Mouse (Mus musculus) lung, embryonic 16.5 days (tissue): ENCODE results near the gene Syn3. TPM values are rescaled to one million over a fixed set of nuclear protein-coding genes. Genes with fewer than 3 reads are reported as not detected.
"Not testable (repeated sequence)": the region's sequence is repeated elsewhere in the genome, so short reads cannot be mapped to it uniquely, and the experiment has no call there.

Source experiments
- ATAC-seq: fragments of 200-750 bp; cut with Nextera tagmentation; 2 replicates; pipeline ENCODE4 v1.8.0; 2017; ENCODE audit warnings: low read depth, mild to moderate bottlenecking, moderate library complexity
- H3K27ac ChIP-seq: fragments of 300-500 bp; sonication (generic); 2 replicates; pipeline ENCODE4 v1.5.1; 2014; ENCODE audit warnings: mild to moderate bottlenecking, control low read depth, low read length
- H3K27me3 ChIP-seq: fragments of 300-500 bp; sonication (generic); 2 replicates; pipeline ENCODE4 v1.6.1; 2014; ENCODE audit warnings: low read depth, low read length, mixed read lengths; ENCODE audit not compliant: control insufficient read depth, insufficient read depth
- H3K36me3 ChIP-seq: fragments of 300-500 bp; sonication (generic); 2 replicates; pipeline ENCODE4 v1.6.1; 2014; ENCODE audit warnings: low read length; ENCODE audit not compliant: control insufficient read depth, insufficient read depth
- H3K4me1 ChIP-seq: fragments of 300-500 bp; sonication (generic); replicated peaks from 2 replicates; pipeline ENCODE4 v1.6.1; 2014; ENCODE audit warnings: low read length, mixed read lengths; ENCODE audit not compliant: control insufficient read depth, insufficient read depth
- H3K4me2 ChIP-seq: fragments of 300-500 bp; sonication (generic); 2 replicates; pipeline ENCODE4 v1.6.1; 2014; ENCODE audit warnings: low read depth, low read length, control low read depth
- H3K4me3 ChIP-seq: fragments of 300-500 bp; sonication (generic); 2 replicates; pipeline ENCODE4 v1.5.1; 2014; ENCODE audit warnings: mild to moderate bottlenecking, low read length, control low read depth
- H3K9ac ChIP-seq: fragments of 300-500 bp; sonication (generic); 2 replicates; pipeline ENCODE4 v1.6.1; 2014; ENCODE audit warnings: low read length, control low read depth
- H3K9me3 ChIP-seq: fragments of 300-500 bp; sonication (generic); 2 replicates; pipeline ENCODE4 v1.6.1; 2016; ENCODE audit warnings: low read length; ENCODE audit not compliant: control insufficient read depth
- WGBS: fragments of 180-500 bp; shearing (Covaris S2); extraction: QIAGEN DNeasy Blood & Tissue Kit; methylation state at CpG from one replicate; pipeline ENCODE4 v1.1.7; 2014; 5-methylcytosine and 5-hydroxymethylcytosine counted together
- polyA plus RNA-seq: library from polyadenylated mRNA; unstranded; fragments of >200 nt; fragmentation: Nextera tagmentation; extraction: Ambion mirVana; gene quantifications from 2 replicates; pipeline ENCODE4 v1.2.1, GENCODE M21; 2015

Gene Syn3
- polyA plus RNA-seq, 1 experiment from 2014 or later = 2.8 TPM

DNA sequence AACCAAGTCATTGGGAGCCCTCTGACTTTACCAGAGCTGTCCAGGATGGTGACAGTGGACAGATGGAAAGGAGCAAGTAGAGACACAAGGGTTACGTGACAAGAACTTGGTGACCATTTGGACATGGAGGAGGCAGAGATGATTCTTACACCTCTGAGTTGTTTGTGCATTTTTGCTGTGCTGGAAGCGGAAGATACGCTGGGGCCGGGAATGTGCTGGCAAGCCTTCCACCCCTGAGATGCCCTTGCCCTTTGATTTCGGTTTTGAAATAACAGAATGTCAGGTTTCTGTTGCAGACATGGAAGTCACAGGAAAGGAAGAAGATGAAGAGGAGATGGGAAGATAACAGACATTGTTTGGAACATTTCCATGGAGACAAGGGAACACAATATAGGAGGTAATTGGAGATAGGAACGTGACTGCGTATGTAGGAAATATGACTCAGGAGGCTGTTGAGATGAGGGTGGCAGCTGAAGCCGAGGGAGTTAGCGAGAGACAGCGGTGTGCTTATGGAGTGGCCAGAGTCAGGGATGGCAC lies 366.2 kb downstream of the Syn3 start:
- H3K27me3 ChIP-seq = no peaks in the 10 kb centered on the region
- 63% methylated on average over 10 of the region's 10 CpGs for WGBS
- H3K27ac ChIP-seq = no peak overlapping the region
- no peaks in the 10 kb centered on the region for H3K9me3 ChIP-seq
- no peaks in the 10 kb centered on the region for H3K36me3 ChIP-seq
- no peak overlapping the region for H3K4me3 ChIP-seq
- no peak overlapping the region for H3K9ac ChIP-seq
- no peak for ATAC-seq
- H3K4me1 ChIP-seq = peaks cover 6% of the 10 kb centered on the region; the same call in 1 of the 2 replicates
- H3K4me2 ChIP-seq = no peak overlapping the region

DNA sequence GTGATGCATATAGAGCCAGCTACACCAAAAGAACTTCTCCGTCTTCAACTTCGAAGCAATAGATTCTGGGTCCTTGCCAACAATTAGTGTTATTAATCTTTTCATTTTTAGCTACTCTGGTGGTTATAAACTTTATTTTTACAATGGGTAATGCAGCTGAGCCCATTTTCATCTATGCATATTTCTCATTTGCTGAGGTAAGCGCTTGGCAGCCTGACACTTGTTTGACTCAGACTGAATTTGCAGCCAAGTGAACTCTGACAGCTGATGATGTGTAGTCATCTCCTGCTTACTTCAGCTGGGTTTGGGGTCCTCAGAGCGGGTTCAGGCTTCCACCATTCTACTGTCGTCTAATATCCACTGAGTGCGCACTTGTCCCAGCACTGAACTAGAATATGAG lies 369.6 kb downstream of the Syn3 start:
- Histone ChIP-seq H3K27ac (no peak overlapping the region), H3K9me3 (no peaks in the 10 kb centered on the region)
- 70% methylated on average over 6 of the region's 6 CpGs for WGBS

DNA sequence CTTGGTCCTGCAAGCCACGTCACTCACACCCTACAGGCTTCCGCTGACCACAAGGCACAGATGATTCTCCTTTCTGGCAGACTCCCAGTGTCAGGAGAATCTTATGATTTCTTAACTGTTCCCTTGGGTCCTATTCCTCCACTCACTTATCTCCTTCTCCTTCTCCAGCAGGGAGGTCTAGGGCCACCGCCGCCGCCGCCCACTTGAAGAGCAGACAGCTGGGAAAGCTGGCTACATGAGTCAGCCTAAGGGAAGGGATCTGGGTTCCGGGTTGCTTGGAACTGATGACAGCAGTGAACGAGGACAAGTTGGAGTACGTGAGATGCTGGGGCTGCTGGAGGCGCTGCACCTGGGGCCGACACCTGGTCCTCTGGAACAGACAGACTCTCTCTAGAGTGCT lies 372.2 kb downstream of the Syn3 start:
- no peaks in the 10 kb centered on the region for H3K36me3 ChIP-seq
- no peaks in the 10 kb centered on the region for H3K27me3 ChIP-seq
- H3K4me1 ChIP-seq = no peaks in the 10 kb centered on the region
- ATAC-seq = 0 out of 2 replicates have a peak, but pooled peaks have one; percentile 23
- no peak overlapping the region for H3K27ac ChIP-seq
- H3K9me3 ChIP-seq = no peaks in the 10 kb centered on the region
- WGBS = 64% methylated on average over 11 of the region's 11 CpGs
- H3K9ac ChIP-seq = no peak overlapping the region
- H3K4me3 ChIP-seq = no peak overlapping the region
- no peak overlapping the region for H3K4me2 ChIP-seq

More for the DNA sequence above, 369.6 kb downstream of the Syn3 start:
- Histone ChIP-seq H3K36me3 (no peaks in the 10 kb centered on the region), H3K4me2 (no peak overlapping the region), H3K4me3 (no peak overlapping the region), H3K4me1 (no peaks in the 10 kb centered on the region), H3K27me3 (no peaks in the 10 kb centered on the region), H3K9ac (no peak overlapping the region)
- no peak for ATAC-seq

DNA sequence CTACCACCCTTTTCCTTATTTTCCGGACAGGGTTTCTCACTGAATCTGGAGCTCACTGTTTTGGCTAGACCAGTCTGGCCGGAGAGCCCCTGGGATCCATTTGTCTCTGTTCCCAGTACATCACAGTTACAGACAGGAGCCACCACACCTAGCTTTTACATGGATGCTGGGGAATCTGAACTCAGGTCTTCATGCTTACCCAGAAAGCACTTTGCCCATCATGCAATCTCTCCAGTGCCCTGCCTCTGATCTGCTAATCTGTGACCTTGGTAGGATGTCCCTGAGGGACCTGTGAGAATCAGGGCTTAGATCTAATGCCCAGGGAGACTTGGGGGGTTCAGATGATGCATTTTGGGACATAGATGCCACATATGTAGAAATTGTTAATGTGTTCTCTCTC lies 373.3 kb downstream of the Syn3 start:
- no peaks in the 10 kb centered on the region for H3K27me3 ChIP-seq
- H3K27ac ChIP-seq = no peak overlapping the region
- ATAC-seq = no peak
- H3K4me1 ChIP-seq = no peaks in the 10 kb centered on the region
- 95% methylated on average over 2 of the region's 2 CpGs for WGBS
- H3K4me2 ChIP-seq = no peak overlapping the region
- no peaks in the 10 kb centered on the region for H3K9me3 ChIP-seq
- no peak overlapping the region for H3K4me3 ChIP-seq
- no peaks in the 10 kb centered on the region for H3K36me3 ChIP-seq
- no peak overlapping the region for H3K9ac ChIP-seq

DNA sequence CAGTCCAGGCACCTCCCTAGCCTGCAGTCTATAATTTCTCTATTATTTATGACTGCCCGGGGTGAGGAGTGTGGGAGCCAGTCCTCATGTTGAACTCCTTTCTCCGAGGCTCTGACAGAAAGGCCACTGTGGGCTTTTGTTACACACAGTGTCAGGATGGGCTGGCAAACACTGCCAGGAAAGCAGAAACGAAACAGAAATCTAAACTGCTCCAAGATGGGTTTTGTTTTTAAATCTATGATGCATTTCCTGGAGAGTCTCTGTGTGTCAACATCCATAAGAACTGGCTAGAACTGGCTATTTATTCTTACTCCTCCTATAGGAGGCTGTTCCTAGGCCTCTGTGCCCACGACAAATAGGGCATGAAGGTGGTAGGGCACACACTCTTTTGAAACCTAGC lies 374.6 kb downstream of the Syn3 start:
- 52% methylated on average over 4 of the region's 4 CpGs for WGBS
- Histone ChIP-seq H3K4me2 (no peak overlapping the region), H3K4me3 (no peak overlapping the region), H3K36me3 (no peaks in the 10 kb centered on the region), H3K9ac (no peak overlapping the region), H3K27ac (no peak overlapping the region), H3K9me3 (no peaks in the 10 kb centered on the region), H3K4me1 (no peaks in the 10 kb centered on the region), H3K27me3 (no peaks in the 10 kb centered on the region)
- ATAC-seq = no peak

DNA sequence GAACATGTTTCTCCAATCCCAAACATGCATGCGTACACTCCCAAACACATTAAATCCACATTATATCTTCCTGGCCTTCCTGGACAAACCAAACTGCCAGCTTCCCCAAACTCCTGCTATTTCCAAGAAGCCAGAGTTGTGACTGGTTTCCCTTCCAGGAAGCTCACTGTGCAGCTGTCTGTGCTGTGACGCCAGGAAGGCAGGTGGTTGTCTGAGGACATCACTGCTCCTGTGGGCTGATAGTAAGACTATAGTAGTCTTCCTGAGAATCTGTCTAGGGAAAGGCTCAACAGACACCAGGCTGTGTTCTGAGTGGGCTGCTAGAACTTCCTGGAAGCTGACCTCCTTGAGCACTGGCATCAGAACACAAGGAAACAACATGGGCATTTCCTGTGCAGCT lies 375.5 kb downstream of the Syn3 start:
- ATAC-seq = no peak

DNA sequence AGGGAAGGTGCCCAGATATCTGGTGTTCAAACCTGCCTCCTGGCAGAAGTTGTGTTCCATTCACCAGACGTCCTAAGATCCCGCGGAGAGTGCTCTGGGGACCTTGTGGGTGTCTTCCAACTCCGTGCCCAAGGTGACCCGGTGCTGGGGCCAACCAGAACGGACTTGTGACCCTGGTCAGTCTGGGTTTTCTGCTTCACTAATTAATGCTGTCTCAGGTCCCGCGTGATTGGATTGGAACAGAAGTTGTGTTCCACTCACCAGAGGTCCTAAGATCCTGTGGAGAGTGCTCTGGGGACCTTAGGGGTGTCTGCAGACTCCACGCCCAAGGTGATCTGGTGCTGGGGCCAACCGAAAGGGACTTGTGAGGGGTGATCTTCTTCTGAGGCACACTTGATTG lies 376.2 kb downstream of the Syn3 start:
- H3K27me3 ChIP-seq, ATAC-seq, H3K9ac ChIP-seq, H3K27ac ChIP-seq, H3K4me2 ChIP-seq, H3K36me3 ChIP-seq, H3K4me3 ChIP-seq, H3K9me3 ChIP-seq, H3K4me1 ChIP-seq: not testable (repeated sequence)
- WGBS = 89% methylated on average over 10 of the region's 10 CpGs

More for the DNA sequence above, 375.5 kb downstream of the Syn3 start:
- H3K9me3 ChIP-seq = no peaks in the 10 kb centered on the region
- no peaks in the 10 kb centered on the region for H3K4me1 ChIP-seq
- 80% methylated on average over 2 of the region's 2 CpGs for WGBS
- no peak overlapping the region for H3K4me3 ChIP-seq
- H3K36me3 ChIP-seq = no peaks in the 10 kb centered on the region
- no peak overlapping the region for H3K27ac ChIP-seq
- H3K9ac ChIP-seq = no peak overlapping the region
- no peak overlapping the region for H3K4me2 ChIP-seq
- H3K27me3 ChIP-seq = no peaks in the 10 kb centered on the region

DNA sequence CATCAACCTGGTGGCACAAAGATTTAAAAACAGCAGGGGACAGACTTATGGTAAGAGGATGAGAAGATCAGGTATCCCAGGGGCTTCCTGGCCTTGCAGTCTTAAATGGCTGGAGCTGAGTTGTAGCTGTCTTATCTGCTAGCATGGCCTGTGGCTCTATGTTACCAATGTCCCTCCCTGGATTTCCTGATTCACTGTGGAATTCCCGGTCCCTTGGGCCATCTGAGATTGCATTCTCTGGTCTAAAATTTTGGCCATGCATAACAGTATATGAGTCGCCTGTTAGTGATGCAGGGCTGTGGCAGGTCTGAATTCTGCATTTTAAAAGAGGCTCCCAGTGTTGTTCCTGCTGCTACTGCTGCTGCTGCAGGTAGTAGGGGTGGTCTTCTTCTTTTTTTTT lies 382.4 kb downstream of the Syn3 start:
- Histone ChIP-seq H3K27me3 (no peaks in the 10 kb centered on the region), H3K4me1 (no peaks in the 10 kb centered on the region), H3K36me3 (no peaks in the 10 kb centered on the region), H3K9me3 (no peaks in the 10 kb centered on the region), H3K4me3 (no peak overlapping the region), H3K9ac (no peak overlapping the region), H3K27ac (no peak overlapping the region), H3K4me2 (no peak overlapping the region)
- WGBS = 72% methylated on average over 2 of the region's 2 CpGs
- no peak for ATAC-seq

DNA sequence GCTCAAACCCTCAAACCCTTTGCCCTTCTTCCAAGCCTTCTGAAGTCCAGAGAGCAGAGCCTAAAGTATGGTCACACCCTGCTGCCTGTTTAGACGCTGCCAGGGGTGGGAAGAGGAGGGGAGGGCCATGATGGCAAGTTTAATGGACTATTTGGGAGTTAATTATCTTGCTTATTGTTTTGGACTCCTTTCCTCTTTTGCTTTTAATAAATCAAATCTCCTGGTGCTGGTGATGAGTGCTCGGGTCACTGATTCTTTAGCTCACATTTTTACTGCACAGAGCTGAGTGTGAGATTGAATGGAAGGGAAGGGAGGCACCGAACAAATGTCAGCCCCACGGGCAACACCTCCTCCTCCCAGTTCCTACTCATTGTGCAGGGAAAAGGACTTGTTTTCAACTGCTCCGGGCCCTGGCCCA lies 384.3 kb downstream of the Syn3 start:
- Histone ChIP-seq H3K27ac (no peak overlapping the region), H3K9ac (no peak overlapping the region), H3K4me1 (no peaks in the 10 kb centered on the region), H3K27me3 (no peaks in the 10 kb centered on the region), H3K36me3 (no peaks in the 10 kb centered on the region), H3K4me3 (no peak overlapping the region), H3K9me3 (no peaks in the 10 kb centered on the region), H3K4me2 (no peak overlapping the region)
- whole genome bisulfite sequencing = 29% methylated on average over 5 of the region's 5 CpGs
- ATAC-seq = no peak

DNA sequence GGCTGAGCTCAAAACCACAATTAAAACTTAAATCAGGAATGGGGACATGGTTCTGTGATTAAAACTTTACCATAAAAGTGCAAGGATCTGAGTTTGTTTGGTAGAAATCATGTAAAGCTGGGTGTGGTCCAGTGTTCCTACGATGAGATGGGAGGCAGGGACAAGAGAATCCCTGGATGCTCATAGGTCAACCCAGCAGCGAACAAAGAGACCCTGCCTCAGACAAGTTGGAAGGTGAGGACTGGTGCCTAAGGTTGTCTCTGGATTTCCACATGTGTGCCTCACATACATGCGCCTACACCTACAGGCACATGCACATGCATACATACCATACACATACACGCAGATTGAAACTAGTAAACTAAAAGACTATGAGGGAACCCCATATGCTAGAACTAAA lies 389.9 kb downstream of the Syn3 start:
- Histone ChIP-seq H3K9ac (no peak overlapping the region), H3K4me3 (no peak overlapping the region), H3K36me3 (no peaks in the 10 kb centered on the region), H3K9me3 (no peaks in the 10 kb centered on the region), H3K27me3 (no peaks in the 10 kb centered on the region), H3K4me1 (no peaks in the 10 kb centered on the region), H3K27ac (no peak overlapping the region), H3K4me2 (no peak overlapping the region)
- no peak for ATAC-seq
- 87% methylated on average over 4 of the region's 4 CpGs for WGBS
